Mouse (Mus musculus): ENCODE results near the gene Zfp69. TPM values are rescaled to one million over a fixed set of nuclear protein-coding genes. Genes with fewer than 3 reads are reported as not detected.
A peak's percentile ranks its signal among the peaks of the same experiment; 100 is the strongest.

Gene Zfp69
- 1.3 and 1.4 TPM in 2 replicates for polyA plus RNA-seq (2012; rRNA removed)

GRCm38 (mm10) chr4:120951428-120951973, at the start of gene Zfp69:
Gene Zfp69 (minus strand): TSS chr4:120951699.
- TF ChIP-seq CTCF (conservative IDR thresholded peaks at IDR 0.05; ENCODE audit: insufficient read depth, insufficient read length, low read depth, low read length): no peak
- TF ChIP-seq POLR2A (IDR thresholded peaks at IDR 0.05; ENCODE audit: low read depth, low read length): peak; percentile 31
- WGBS: 1% methylated on average over 60 of the region's 60 CpGs
- DNase-seq: peak; percentile 95

GRCm38 (mm10) chr4:121001042-121001441, 49.5 kb upstream of the Zfp69 start:
- Histone ChIP-seq H3K36me3 (ENCODE audit: control insufficient read depth, insufficient read depth, low read length) (no peaks in the 10 kb centered on the region), H3K27me3 (replicated peaks; ENCODE audit: control insufficient read depth, insufficient read depth, low read length) (no peaks in the 10 kb centered on the region), H3K27ac (ENCODE audit: insufficient read depth, low read depth, low read length) (no peak overlapping the region), H3K4me1 (ENCODE audit: control insufficient read depth, insufficient read depth, low read length) (peaks cover 18% of the 10 kb centered on the region), H3K4me3 (ENCODE audit: insufficient read depth, low read depth, low read length) (no peak overlapping the region)
- no peak for DNase-seq
- WGBS: 88% methylated on average over 2 of the region's 2 CpGs
- TF ChIP-seq POLR2A (IDR thresholded peaks at IDR 0.05; ENCODE audit: low read depth, low read length): no peak
- TF ChIP-seq CTCF (conservative IDR thresholded peaks at IDR 0.05; ENCODE audit: insufficient read depth, insufficient read length, low read depth, low read length): 0 out of 2 replicates have a peak, but pooled peaks have one; percentile 7

More at GRCm38 (mm10) chr4:120951428-120951973, at the start of gene Zfp69:
- H3K27me3 ChIP-seq (replicated peaks; ENCODE audit: control insufficient read depth, insufficient read depth, low read length): no peaks in the 10 kb centered on the region
- peak within 1 kb of the TSS; percentile 70 for H3K4me3 ChIP-seq (ENCODE audit: insufficient read depth, low read depth, low read length)
- H3K36me3 ChIP-seq (ENCODE audit: control insufficient read depth, insufficient read depth, low read length): no peaks in the 10 kb centered on the region
- peak within 1 kb of the TSS; percentile 93 for H3K27ac ChIP-seq (ENCODE audit: insufficient read depth, low read depth, low read length)
- peaks cover 6% of the 10 kb centered on the region for H3K4me1 ChIP-seq (ENCODE audit: control insufficient read depth, insufficient read depth, low read length)

GRCm38 (mm10) chr4:120995911-120996310, 44.4 kb upstream of the Zfp69 start:
- no peak for TF ChIP-seq POLR2A (IDR thresholded peaks at IDR 0.05; ENCODE audit: low read depth, low read length)
- H3K27ac ChIP-seq (ENCODE audit: insufficient read depth, low read depth, low read length): peak overlapping the region; percentile 50; the same call in 1 of the 2 replicates
- H3K4me3 ChIP-seq (ENCODE audit: insufficient read depth, low read depth, low read length): no peak overlapping the region
- peak; percentile 50 for DNase-seq
- 65% methylated on average over 1 of the region's 1 CpGs for WGBS
- peaks cover 10% of the 10 kb centered on the region; the same call in 1 of the 2 replicates for H3K4me1 ChIP-seq (ENCODE audit: control insufficient read depth, insufficient read depth, low read length)
- no peaks in the 10 kb centered on the region for H3K27me3 ChIP-seq (replicated peaks; ENCODE audit: control insufficient read depth, insufficient read depth, low read length)
- H3K36me3 ChIP-seq (ENCODE audit: control insufficient read depth, insufficient read depth, low read length): no peaks in the 10 kb centered on the region

- Histone ChIP-seq H3K36me3 (ENCODE audit: control insufficient read depth, insufficient read depth, low read length) (no peaks in the 10 kb centered on the region), H3K27me3 (replicated peaks; ENCODE audit: control insufficient read depth, insufficient read depth, low read length) (no peaks in the 10 kb centered on the region), H3K27ac (ENCODE audit: insufficient read depth, low read depth, low read length) (no peak overlapping the region), H3K4me3 (ENCODE audit: insufficient read depth, low read depth, low read length) (no peak overlapping the region), H3K4me1 (ENCODE audit: control insufficient read depth, insufficient read depth, low read length) (peaks cover 10% of the 10 kb centered on the region; the same call in 1 of the 2 replicates)
- TF ChIP-seq POLR2A (IDR thresholded peaks at IDR 0.05; ENCODE audit: low read depth, low read length): no peak
- TF ChIP-seq CTCF (conservative IDR thresholded peaks at IDR 0.05; ENCODE audit: insufficient read depth, insufficient read length, low read depth, low read length): no peak
- WGBS: 62% methylated on average over 1 of the region's 1 CpGs
- DNase-seq: peak; percentile 28
Measured at GRCm38 (mm10) chr4:120993025-120993424, 41.5 kb upstream of the Zfp69 start.

- Histone ChIP-seq H3K27ac (ENCODE audit: insufficient read depth, low read depth, low read length) (no peak overlapping the region), H3K36me3 (ENCODE audit: control insufficient read depth, insufficient read depth, low read length) (no peaks in the 10 kb centered on the region), H3K27me3 (replicated peaks; ENCODE audit: control insufficient read depth, insufficient read depth, low read length) (no peaks in the 10 kb centered on the region), H3K4me1 (ENCODE audit: control insufficient read depth, insufficient read depth, low read length) (peaks cover 10% of the 10 kb centered on the region; the same call in 1 of the 2 replicates), H3K4me3 (ENCODE audit: insufficient read depth, low read depth, low read length) (no peak overlapping the region)
- TF ChIP-seq POLR2A (IDR thresholded peaks at IDR 0.05; ENCODE audit: low read depth, low read length) (no peak), CTCF (conservative IDR thresholded peaks at IDR 0.05; ENCODE audit: insufficient read depth, insufficient read length, low read depth, low read length) (no peak)
- 83% methylated on average over 2 of the region's 2 CpGs for WGBS
- DNase-seq: no peak
Measured at GRCm38 (mm10) chr4:120992284-120992683, 40.8 kb upstream of the Zfp69 start.

GRCm38 (mm10) chr4:120987319-120987718, 35.8 kb upstream of the Zfp69 start:
- Histone ChIP-seq H3K4me3 (ENCODE audit: insufficient read depth, low read depth, low read length) (no peak overlapping the region), H3K36me3 (ENCODE audit: control insufficient read depth, insufficient read depth, low read length) (peaks cover 2% of the 10 kb centered on the region; the same call in 1 of the 2 replicates), H3K4me1 (ENCODE audit: control insufficient read depth, insufficient read depth, low read length) (peaks cover 2% of the 10 kb centered on the region; the same call in 1 of the 2 replicates), H3K27me3 (replicated peaks; ENCODE audit: control insufficient read depth, insufficient read depth, low read length) (no peaks in the 10 kb centered on the region), H3K27ac (ENCODE audit: insufficient read depth, low read depth, low read length) (no peak overlapping the region)
- no peak for TF ChIP-seq CTCF (conservative IDR thresholded peaks at IDR 0.05; ENCODE audit: insufficient read depth, insufficient read length, low read depth, low read length)
- TF ChIP-seq POLR2A (IDR thresholded peaks at IDR 0.05; ENCODE audit: low read depth, low read length): no peak
- WGBS: 53% methylated on average over 4 of the region's 4 CpGs
- no peak for DNase-seq

GRCm38 (mm10) chr4:120986446-120986845, 34.9 kb upstream of the Zfp69 start:
- H3K4me1 ChIP-seq (ENCODE audit: control insufficient read depth, insufficient read depth, low read length): peaks cover 2% of the 10 kb centered on the region; the same call in 1 of the 2 replicates
- no peak overlapping the region for H3K27ac ChIP-seq (ENCODE audit: insufficient read depth, low read depth, low read length)
- peaks cover 2% of the 10 kb centered on the region; the same call in 1 of the 2 replicates for H3K36me3 ChIP-seq (ENCODE audit: control insufficient read depth, insufficient read depth, low read length)
- 9% methylated on average over 6 of the region's 6 CpGs for WGBS
- peak; percentile 28 for DNase-seq
- H3K27me3 ChIP-seq (replicated peaks; ENCODE audit: control insufficient read depth, insufficient read depth, low read length): no peaks in the 10 kb centered on the region
- no peak for TF ChIP-seq POLR2A (IDR thresholded peaks at IDR 0.05; ENCODE audit: low read depth, low read length)
- TF ChIP-seq CTCF (conservative IDR thresholded peaks at IDR 0.05; ENCODE audit: insufficient read depth, insufficient read length, low read depth, low read length): peak; percentile 74
- H3K4me3 ChIP-seq (ENCODE audit: insufficient read depth, low read depth, low read length): no peak overlapping the region
